Mouse (Mus musculus) intestine, postnatal 0 days (tissue): ENCODE results near the gene Rapgefl1. TPM values are rescaled to one million over a fixed set of nuclear protein-coding genes. Genes with fewer than 3 reads are reported as not detected.
"Not testable (repeated sequence)": the region's sequence is repeated elsewhere in the genome, so short reads cannot be mapped to it uniquely, and the experiment has no call there.

Experiments used
- ATAC-seq: fragments of 200-750 bp; cut with Nextera tagmentation; 2 replicates; pipeline ENCODE4 v1.8.0; 2017; ENCODE audit warnings: mild to moderate bottlenecking, moderate TSS enrichment, moderate library complexity
- H3K27ac ChIP-seq: fragments of 300-500 bp; sonication (generic); 2 replicates; pipeline ENCODE4 v1.5.1; 2014; ENCODE audit warnings: mild to moderate bottlenecking, low read depth, low read length, moderate library complexity
- H3K27me3 ChIP-seq: fragments of 300-500 bp; sonication (generic); replicated peaks from 2 replicates; pipeline ENCODE4 v1.6.1; 2014; ENCODE audit warnings: low read length, mixed read lengths; ENCODE audit not compliant: control insufficient read depth, insufficient read depth
- H3K36me3 ChIP-seq: fragments of 300-500 bp; sonication (generic); 2 replicates; pipeline ENCODE4 v1.6.1; 2014; ENCODE audit warnings: mild to moderate bottlenecking, moderate library complexity; ENCODE audit not compliant: control insufficient read depth, insufficient read depth
- H3K4me1 ChIP-seq: fragments of 300-500 bp; sonication (generic); replicated peaks from 2 replicates; pipeline ENCODE4 v1.6.1; 2014; ENCODE audit warnings: antibody characterized with exemption, low read length, mixed read lengths; ENCODE audit not compliant: control insufficient read depth, insufficient read depth
- H3K4me2 ChIP-seq: fragments of 300-500 bp; sonication (generic); replicated peaks from 2 replicates; pipeline ENCODE4 v1.6.1; 2014; ENCODE audit warnings: low read depth, mild to moderate bottlenecking, moderate library complexity
- H3K4me3 ChIP-seq: fragments of 300-500 bp; sonication (generic); 2 replicates; pipeline ENCODE4 v1.5.1; 2014; ENCODE audit warnings: low read depth, low read length
- H3K9ac ChIP-seq: fragments of 300-500 bp; sonication (generic); 2 replicates; pipeline ENCODE4 v1.6.1; 2014; ENCODE audit warnings: mild to moderate bottlenecking, low read depth, low read length
- H3K9me3 ChIP-seq: fragments of 300-500 bp; sonication (generic); 2 replicates; pipeline ENCODE4 v1.6.1; 2016; ENCODE audit warnings: mixed run types; ENCODE audit not compliant: control insufficient read depth
- CTCF ChIP-seq: sonication (generic); IDR thresholded peaks from 2 replicates; pipeline ENCODE4 v1.5.1; 2016; ENCODE audit warnings: low read depth, mild to moderate bottlenecking, control low read depth, antibody characterized with exemption, moderate library complexity
- WGBS: fragments of 180-500 bp; shearing (Covaris S2); extraction: QIAGEN DNeasy Blood & Tissue Kit; methylation state at CpG from one replicate; pipeline ENCODE4 v1.1.7; 2014; 5-methylcytosine and 5-hydroxymethylcytosine counted together
- polyA plus RNA-seq: library from polyadenylated mRNA; unstranded; fragments of >200 nt; fragmentation: Nextera tagmentation; extraction: Ambion mirVana; gene quantifications from 2 replicates; pipeline ENCODE4 v1.2.1, GENCODE M21; 2015

Gene Rapgefl1
- polyA plus RNA-seq, 1 experiment from 2014 or later: 0.69 TPM

GRCm38 (mm10) chr11:98809457-98810290 lies 26.9 kb upstream of the Rapgefl1 start:
- H3K27ac ChIP-seq: peak overlapping the region; percentile 98
- no peaks in the 10 kb centered on the region for H3K27me3 ChIP-seq
- peaks cover 42% of the 10 kb centered on the region for H3K36me3 ChIP-seq
- ATAC-seq: peak; percentile 99
- WGBS: under 1% methylated on average over 77 of the region's 84 CpGs
- peak; percentile 70 for TF ChIP-seq CTCF
- H3K9me3 ChIP-seq: no peaks in the 10 kb centered on the region
- peak overlapping the region; percentile 84 for H3K9ac ChIP-seq
- peak overlapping the region; percentile 84 for H3K4me3 ChIP-seq
- peak overlapping the region; percentile 79 for H3K4me2 ChIP-seq
- H3K4me1 ChIP-seq: no peaks in the 10 kb centered on the region

GRCm38 (mm10) chr11:98810686-98811085 lies 25.9 kb upstream of the Rapgefl1 start:
- WGBS: 41% methylated on average over 7 of the region's 7 CpGs
- peaks cover 36% of the 10 kb centered on the region for H3K36me3 ChIP-seq
- H3K27ac ChIP-seq: no peak overlapping the region

GRCm38 (mm10) chr11:98816706-98817239 lies 19.8 kb upstream of the Rapgefl1 start:
- Histone ChIP-seq H3K36me3 (peaks cover 75% of the 10 kb centered on the region), H3K27ac (no peak overlapping the region; the same call in 1 of the 2 replicates), H3K4me3 (no peak overlapping the region), H3K9ac (no peak overlapping the region), H3K27me3 (no peaks in the 10 kb centered on the region), H3K9me3 (no peaks in the 10 kb centered on the region), H3K4me1 (no peaks in the 10 kb centered on the region), H3K4me2 (no peak overlapping the region)
- 95% methylated on average over 1 of the region's 1 CpGs for WGBS
- no peak for ATAC-seq
- no peak for TF ChIP-seq CTCF

More at GRCm38 (mm10) chr11:98810686-98811085, 25.9 kb upstream of the Rapgefl1 start:
- no peaks in the 10 kb centered on the region for H3K4me1 ChIP-seq
- no peak for TF ChIP-seq CTCF
- H3K27me3 ChIP-seq: no peaks in the 10 kb centered on the region
- H3K9ac ChIP-seq: peak overlapping the region; percentile 84; the same call in 1 of the 2 replicates
- peak overlapping the region; percentile 79 for H3K4me2 ChIP-seq
- H3K9me3 ChIP-seq: no peaks in the 10 kb centered on the region
- ATAC-seq: no peak
- H3K4me3 ChIP-seq: peak overlapping the region; percentile 84

GRCm38 (mm10) chr11:98820968-98821367 lies 15.6 kb upstream of the Rapgefl1 start:
- Histone ChIP-seq H3K4me3 (no peak overlapping the region), H3K36me3 (peaks cover 80% of the 10 kb centered on the region), H3K4me1 (no peaks in the 10 kb centered on the region), H3K27me3 (no peaks in the 10 kb centered on the region), H3K9me3 (no peaks in the 10 kb centered on the region), H3K27ac (no peak overlapping the region), H3K4me2 (no peak overlapping the region), H3K9ac (no peak overlapping the region)
- TF ChIP-seq CTCF: no peak
- no peak for ATAC-seq
- 91% methylated on average over 5 of the region's 5 CpGs for WGBS

GRCm38 (mm10) chr11:98826071-98826470 lies 10.5 kb upstream of the Rapgefl1 start:
- not testable (repeated sequence) for H3K4me1 ChIP-seq, H3K4me2 ChIP-seq, ATAC-seq, H3K27ac ChIP-seq, H3K9ac ChIP-seq, H3K9me3 ChIP-seq, H3K4me3 ChIP-seq, H3K27me3 ChIP-seq
- peaks cover 75% of the 10 kb centered on the region for H3K36me3 ChIP-seq
- 98% methylated on average over 2 of the region's 2 CpGs for WGBS

GRCm38 (mm10) chr11:98827877-98828276 lies 8.7 kb upstream of the Rapgefl1 start:
- H3K4me3 ChIP-seq: no peak overlapping the region
- no peak for ATAC-seq
- 80% methylated on average over 2 of the region's 2 CpGs for WGBS
- H3K9me3 ChIP-seq: no peaks in the 10 kb centered on the region
- H3K4me1 ChIP-seq: no peaks in the 10 kb centered on the region
- H3K27me3 ChIP-seq: no peaks in the 10 kb centered on the region
- no peak overlapping the region for H3K4me2 ChIP-seq
- no peak overlapping the region for H3K27ac ChIP-seq
- peaks cover 74% of the 10 kb centered on the region for H3K36me3 ChIP-seq
- no peak for TF ChIP-seq CTCF
- H3K9ac ChIP-seq: no peak overlapping the region
